Mouse (Mus musculus): ENCODE results near the gene Gmeb1. TPM values are rescaled to one million over a fixed set of nuclear protein-coding genes. Genes with fewer than 3 reads are reported as not detected.
"Not testable (repeated sequence)": the region's sequence is repeated elsewhere in the genome, so short reads cannot be mapped to it uniquely, and the experiment has no call there.

Gene Gmeb1
- polyA plus RNA-seq, 1 experiment, result 9.0 TPM

- H3K9me3 ChIP-seq, result no peaks in the 10 kb centered on the region
- no peaks in the 10 kb centered on the region for H3K27me3 ChIP-seq (replicated peaks)
- TF ChIP-seq FLI1 (IDR thresholded peaks at IDR 0.05; ENCODE audit: low read length) (no peak), GATA1 (IDR thresholded peaks at IDR 0.05; ENCODE audit: borderline replicate concordance, low read length) (no peak)
- H3K4me3 ChIP-seq (replicated peaks), result no peak overlapping the region
- peaks cover 79% of the 10 kb centered on the region for H3K36me3 ChIP-seq (replicated peaks; ENCODE audit: low read length)
- H3K4me1 ChIP-seq, result peaks cover 57% of the 10 kb centered on the region
Observed at GRCm38 (mm10) chr4:132240367-132240766, 21.0 kb downstream of the Gmeb1 start.

DNA sequence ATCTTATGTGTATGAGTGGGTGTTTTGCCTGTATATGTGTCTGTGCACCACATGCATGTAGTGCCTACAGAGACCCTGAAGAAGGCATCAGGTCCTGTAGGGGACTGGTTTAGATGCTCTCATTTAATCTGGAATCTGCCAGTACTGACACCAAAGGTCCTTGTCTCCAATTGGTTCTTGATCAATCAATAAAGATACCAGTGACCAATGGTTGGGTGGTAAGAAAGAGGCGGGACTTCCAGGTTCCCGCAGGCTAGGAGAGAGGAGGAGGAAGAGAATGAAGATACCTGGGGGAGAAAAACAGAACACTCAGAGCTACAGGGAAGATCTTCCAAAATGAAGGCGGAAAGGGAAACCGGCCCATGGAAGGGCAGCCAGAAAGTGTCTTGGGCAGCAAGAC lies 23.0 kb downstream of the Gmeb1 start:
- H3K9me3 ChIP-seq, result no peaks in the 10 kb centered on the region
- H3K27me3 ChIP-seq (replicated peaks), result no peaks in the 10 kb centered on the region
- no peak overlapping the region for H3K4me3 ChIP-seq (replicated peaks)
- H3K4me1 ChIP-seq, result peaks cover 45% of the 10 kb centered on the region
- peaks cover 92% of the 10 kb centered on the region for H3K36me3 ChIP-seq (replicated peaks; ENCODE audit: low read length)
- no peak for TF ChIP-seq GATA1 (IDR thresholded peaks at IDR 0.05; ENCODE audit: borderline replicate concordance, low read length)
- TF ChIP-seq FLI1 (IDR thresholded peaks at IDR 0.05; ENCODE audit: low read length), result no peak

GRCm38 (mm10) chr4:132234710-132235109 lies 26.7 kb downstream of the Gmeb1 start:
- TF ChIP-seq GATA1 (IDR thresholded peaks at IDR 0.05; ENCODE audit: borderline replicate concordance, low read length), result no peak
- H3K4me3 ChIP-seq (replicated peaks), result no peak overlapping the region
- H3K4me1 ChIP-seq, result peaks cover 21% of the 10 kb centered on the region
- H3K36me3 ChIP-seq (replicated peaks; ENCODE audit: low read length), result peaks cover 95% of the 10 kb centered on the region
- no peaks in the 10 kb centered on the region for H3K9me3 ChIP-seq
- H3K27me3 ChIP-seq (replicated peaks), result no peaks in the 10 kb centered on the region

DNA sequence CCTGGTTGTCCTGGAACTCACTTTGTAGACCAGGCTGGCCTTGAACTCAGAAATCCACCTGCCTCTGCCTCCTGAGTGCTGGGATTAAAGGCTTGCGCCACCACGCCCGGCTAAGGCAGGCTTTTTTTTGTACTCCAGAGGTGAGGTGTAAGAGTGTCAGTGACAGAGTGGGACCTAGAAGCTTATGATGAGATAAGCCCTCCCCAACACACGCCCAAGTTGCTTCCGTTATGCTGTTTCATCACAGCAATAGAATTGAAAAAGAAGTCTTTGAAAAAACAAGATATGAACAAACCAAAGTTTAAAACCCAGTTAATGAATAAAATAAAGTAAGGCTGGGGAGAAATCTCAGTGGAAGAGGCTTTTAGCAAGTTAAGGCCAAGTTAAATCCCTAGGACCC lies 31.0 kb downstream of the Gmeb1 start:
- Histone ChIP-seq H3K36me3 (replicated peaks; ENCODE audit: low read length) (peaks cover 98% of the 10 kb centered on the region), H3K27me3 (replicated peaks) (no peaks in the 10 kb centered on the region), H3K9me3 (no peaks in the 10 kb centered on the region), H3K4me3 (replicated peaks) (no peak overlapping the region), H3K4me1 (peaks cover 8% of the 10 kb centered on the region; the same call in 1 of the 2 replicates)
- TF ChIP-seq FLI1 (IDR thresholded peaks at IDR 0.05; ENCODE audit: low read length), result no peak
- no peak for TF ChIP-seq GATA1 (IDR thresholded peaks at IDR 0.05; ENCODE audit: borderline replicate concordance, low read length)

- peaks cover 37% of the 10 kb centered on the region for H3K4me1 ChIP-seq
- not testable (repeated sequence) for H3K9me3 ChIP-seq
Observed at GRCm38 (mm10) chr4:132222001-132222400, 39.4 kb downstream of the Gmeb1 start.

DNA sequence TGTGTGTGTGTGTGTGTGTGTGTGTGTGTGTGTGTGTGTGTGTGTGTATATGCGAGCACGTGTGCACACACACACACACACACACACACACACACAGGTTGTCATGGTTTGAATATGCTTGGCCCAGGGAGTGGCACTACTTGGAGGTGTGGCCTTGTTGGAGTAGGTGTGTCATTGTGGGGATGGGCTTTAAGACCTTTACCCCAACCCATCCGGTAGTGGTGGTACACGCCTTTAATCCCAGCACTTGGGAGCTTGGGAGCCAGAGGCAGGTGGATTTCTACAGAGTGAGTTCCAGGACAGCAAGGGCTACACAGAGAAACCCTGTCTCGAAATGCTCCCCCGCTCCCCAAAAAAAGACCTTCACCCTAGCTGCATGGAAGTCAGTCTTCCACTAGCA lies 43.0 kb downstream of the Gmeb1 start:
- not testable (repeated sequence) for H3K9me3 ChIP-seq; H3K4me3 ChIP-seq (replicated peaks); H3K27me3 ChIP-seq (replicated peaks)
- Histone ChIP-seq H3K36me3 (replicated peaks; ENCODE audit: low read length) (peaks cover 11% of the 10 kb centered on the region), H3K4me1 (peaks cover 63% of the 10 kb centered on the region)

More at GRCm38 (mm10) chr4:132222001-132222400, 39.4 kb downstream of the Gmeb1 start:
- not testable (repeated sequence) for H3K4me3 ChIP-seq (replicated peaks); H3K27me3 ChIP-seq (replicated peaks)
- H3K36me3 ChIP-seq (replicated peaks; ENCODE audit: low read length), result peaks cover 44% of the 10 kb centered on the region

DNA sequence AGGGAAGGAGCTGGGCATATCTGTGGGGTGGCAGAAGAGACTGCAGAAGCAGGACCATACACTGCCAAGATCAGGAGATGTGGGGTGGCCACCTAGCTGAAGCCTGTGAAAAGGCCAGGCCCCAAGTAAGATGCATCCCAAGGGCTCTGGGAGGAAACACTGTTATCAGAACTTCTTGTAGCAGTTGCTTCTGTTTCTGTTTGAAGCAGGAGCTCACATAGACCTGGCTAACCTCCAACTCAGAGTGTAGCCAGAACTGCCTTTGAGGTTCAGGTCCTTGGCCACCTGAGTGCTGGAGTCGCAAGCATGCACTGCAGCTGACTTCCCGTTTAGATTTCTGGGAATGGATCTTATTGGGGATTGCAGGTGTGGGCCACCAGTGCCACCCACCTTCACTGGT lies 43.6 kb downstream of the Gmeb1 start:
- Histone ChIP-seq H3K9me3 (no peaks in the 10 kb centered on the region), H3K4me3 (replicated peaks) (no peak overlapping the region), H3K4me1 (peaks cover 68% of the 10 kb centered on the region), H3K36me3 (replicated peaks; ENCODE audit: low read length) (peaks cover 5% of the 10 kb centered on the region), H3K27me3 (replicated peaks) (no peaks in the 10 kb centered on the region)
- no peak for TF ChIP-seq GATA1 (IDR thresholded peaks at IDR 0.05; ENCODE audit: borderline replicate concordance, low read length)
- no peak for TF ChIP-seq FLI1 (IDR thresholded peaks at IDR 0.05; ENCODE audit: low read length)

- TF ChIP-seq GATA1 (IDR thresholded peaks at IDR 0.05; ENCODE audit: borderline replicate concordance, low read length), result no peak
- no peak for TF ChIP-seq FLI1 (IDR thresholded peaks at IDR 0.05; ENCODE audit: low read length)
- no peaks in the 10 kb centered on the region for H3K27me3 ChIP-seq (replicated peaks)
- peaks cover 72% of the 10 kb centered on the region for H3K4me1 ChIP-seq
- no peaks in the 10 kb centered on the region for H3K36me3 ChIP-seq (replicated peaks; ENCODE audit: low read length)
- no peaks in the 10 kb centered on the region for H3K9me3 ChIP-seq
- no peak overlapping the region for H3K4me3 ChIP-seq (replicated peaks)
Observed at GRCm38 (mm10) chr4:132216602-132217001, 44.8 kb downstream of the Gmeb1 start.

DNA sequence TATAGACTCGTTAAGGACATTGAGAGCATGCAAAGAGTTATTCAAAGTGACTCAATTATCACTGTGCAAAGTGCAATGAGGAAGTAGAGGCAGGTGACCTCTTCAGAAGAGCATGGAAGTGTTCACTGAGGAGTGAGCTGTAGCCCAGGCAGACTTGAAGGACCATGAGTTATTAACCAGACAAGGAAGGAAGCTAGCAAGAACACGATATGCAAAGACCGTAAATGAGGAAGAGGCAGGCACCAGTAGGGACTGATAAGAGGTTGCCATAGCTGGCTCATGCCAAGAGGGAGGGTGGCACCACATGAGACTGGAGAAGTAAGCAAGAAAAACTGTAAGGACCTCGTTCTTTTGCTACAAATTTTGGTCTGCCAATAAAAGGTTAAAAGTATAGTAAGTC lies 46.6 kb downstream of the Gmeb1 start:
- Histone ChIP-seq H3K27me3 (replicated peaks) (no peaks in the 10 kb centered on the region), H3K9me3 (no peaks in the 10 kb centered on the region), H3K36me3 (replicated peaks; ENCODE audit: low read length) (peaks cover 4% of the 10 kb centered on the region), H3K4me1 (peaks cover 80% of the 10 kb centered on the region), H3K4me3 (replicated peaks) (peak overlapping the region; percentile 76)
- TF ChIP-seq FLI1 (IDR thresholded peaks at IDR 0.05; ENCODE audit: low read length), result no peak
- TF ChIP-seq GATA1 (IDR thresholded peaks at IDR 0.05; ENCODE audit: borderline replicate concordance, low read length), result peak; percentile 82; the same call in 1 of the 3 replicates

- H3K4me3 ChIP-seq (replicated peaks), result peak within 1 kb of the TSS; percentile 98
- peaks cover 73% of the 10 kb centered on the region for H3K4me1 ChIP-seq
Observed at GRCm38 (mm10) chr4:132211953-132212734, 49.3 kb downstream of the Gmeb1 start, which contains the start of gene Ythdf2. TSS of gene Ythdf2 (minus strand) at chr4:132212303.

More at GRCm38 (mm10) chr4:132211953-132212734, 49.3 kb downstream of the Gmeb1 start, which contains the start of gene Ythdf2:
- TF ChIP-seq FLI1 (IDR thresholded peaks at IDR 0.05; ENCODE audit: low read length) (no peak), GATA1 (IDR thresholded peaks at IDR 0.05; ENCODE audit: borderline replicate concordance, low read length) (no peak)
- Histone ChIP-seq H3K27me3 (replicated peaks) (no peaks in the 10 kb centered on the region), H3K36me3 (replicated peaks; ENCODE audit: low read length) (peaks cover 29% of the 10 kb centered on the region), H3K9me3 (no peaks in the 10 kb centered on the region)

Data from megakaryocyte, embryonic 14.5 days (primary cell).